Mouse (Mus musculus) thymus, adult 2 months (tissue): ENCODE measurements around the gene Phf24. TPM values are rescaled to one million over a fixed set of nuclear protein-coding genes. Genes with fewer than 3 reads are reported as not detected.

Experiments used
- DNase-seq: peaks from one replicate; pipeline ENCODE4 v3.0.0; 2021
- H3K27ac ChIP-seq: fragments of 200-500 bp; 2 replicates; pipeline ENCODE4 v1.5.1; 2012; ENCODE audit warnings: low read length, control low read depth; ENCODE audit not compliant: control insufficient read depth, insufficient read depth
- H3K27me3 ChIP-seq: fragments of 200-500 bp; 2 replicates; pipeline ENCODE4 v1.6.1; 2012; ENCODE audit warnings: mild to moderate bottlenecking, low read length, moderate library complexity, mixed read lengths; ENCODE audit not compliant: control insufficient read depth, insufficient read depth
- H3K36me3 ChIP-seq: fragments of 200-500 bp; 2 replicates; pipeline ENCODE4 v1.6.1; 2012; ENCODE audit warnings: mild to moderate bottlenecking, low read length, moderate library complexity; ENCODE audit not compliant: control insufficient read depth, insufficient read depth
- H3K4me1 ChIP-seq: fragments of 200-500 bp; replicated peaks from 2 replicates; pipeline ENCODE4 v1.6.1; 2012; ENCODE audit warnings: low read length; ENCODE audit not compliant: control insufficient read depth, insufficient read depth
- H3K4me3 ChIP-seq: fragments of 200-500 bp; 2 replicates; pipeline ENCODE4 v1.5.1; 2012; ENCODE audit warnings: mild to moderate bottlenecking, low read length, control low read depth, moderate library complexity; ENCODE audit not compliant: control insufficient read depth, insufficient read depth
- CTCF ChIP-seq: fragments of 200-500 bp; IDR thresholded peaks from 2 replicates; pipeline ENCODE4 v1.5.1; 2012; ENCODE audit warnings: mild to moderate bottlenecking, control low read depth, low read length, moderate library complexity, borderline replicate concordance; ENCODE audit not compliant: control insufficient read depth, poor library complexity, insufficient read depth; ENCODE audit errors: extremely low read depth
- POLR2A ChIP-seq: fragments of 200-500 bp; IDR thresholded peaks from 2 replicates; pipeline ENCODE4 v1.6.1; 2012; ENCODE audit warnings: mild to moderate bottlenecking, low read length, control low read depth, moderate library complexity; ENCODE audit not compliant: control insufficient read depth, poor library complexity, insufficient read depth; ENCODE audit errors: extremely low read depth
- WGBS: fragments of 180-500 bp; shearing (Covaris S2); methylation state at CpG from one replicate; pipeline ENCODE4 v1.1.7; 2018; 5-methylcytosine and 5-hydroxymethylcytosine counted together
- polyA plus RNA-seq: library from polyadenylated mRNA; depleted of rRNA; stranded (reverse); fragments of >200 nt; gene quantifications from 2 replicates; pipeline ENCODE4 v1.2.3, GENCODE M21; 2012

The Phf24 gene
- polyA plus RNA-seq, 1 experiment: 2.3 TPM

DNA sequence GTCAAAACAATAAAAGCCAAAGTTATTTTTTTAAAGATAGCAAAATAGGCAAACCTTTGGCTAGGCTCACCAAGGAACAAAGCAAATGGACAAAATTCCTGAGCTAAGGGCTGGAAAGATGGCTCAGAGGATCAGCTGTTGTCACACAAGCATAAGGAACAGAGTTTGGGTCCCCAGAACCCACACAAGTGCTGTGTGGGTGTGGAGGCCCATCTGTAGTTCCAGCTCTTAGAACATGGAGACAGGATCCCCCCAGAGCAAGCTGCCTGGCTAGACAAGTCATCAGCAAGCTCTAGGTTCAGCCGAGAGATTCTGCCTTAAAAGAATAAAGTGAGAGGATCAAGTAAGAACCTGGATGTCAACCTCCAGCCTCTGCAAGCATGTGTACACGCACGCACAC lies 11.9 kb upstream of the Phf24 start:
- no peak for TF ChIP-seq POLR2A
- TF ChIP-seq CTCF: no peak
- WGBS: 94% methylated on average over 3 of the region's 3 CpGs
- no peak overlapping the region for H3K4me3 ChIP-seq
- no peaks in the 10 kb centered on the region for H3K27me3 ChIP-seq
- H3K36me3 ChIP-seq: no peaks in the 10 kb centered on the region
- DNase-seq: no peak
- no peaks in the 10 kb centered on the region for H3K4me1 ChIP-seq
- no peak overlapping the region for H3K27ac ChIP-seq

DNA sequence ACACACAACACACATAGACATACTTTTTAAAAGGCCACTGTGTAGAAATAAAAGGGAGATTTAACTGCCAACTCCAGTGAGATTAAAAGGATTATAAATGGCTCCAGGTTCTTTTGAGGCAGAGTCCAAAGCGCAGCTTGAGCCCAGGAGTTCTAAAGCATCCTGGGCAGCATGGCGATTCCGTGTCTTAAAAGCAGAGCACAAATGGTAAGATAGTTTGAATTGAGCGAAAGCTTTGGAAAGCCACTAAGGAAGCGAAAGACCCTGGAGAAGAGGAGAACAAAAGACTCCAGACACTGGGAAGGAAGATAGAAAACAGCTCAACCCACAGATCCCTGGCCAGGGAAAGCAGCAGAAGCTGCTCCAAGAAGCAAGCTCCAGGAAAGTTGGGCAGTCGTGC lies 11.5 kb upstream of the Phf24 start:
- Histone ChIP-seq H3K27ac (no peak overlapping the region), H3K4me3 (no peak overlapping the region), H3K4me1 (no peaks in the 10 kb centered on the region), H3K36me3 (no peaks in the 10 kb centered on the region), H3K27me3 (no peaks in the 10 kb centered on the region)
- WGBS: 97% methylated on average over 6 of the region's 6 CpGs
- no peak for DNase-seq
- TF ChIP-seq CTCF: no peak
- no peak for TF ChIP-seq POLR2A

GRCm38 (mm10) chr4:42913391-42913790 lies 3.1 kb upstream of the Phf24 start:
- H3K36me3 ChIP-seq: no peaks in the 10 kb centered on the region
- H3K4me1 ChIP-seq: peaks cover 7% of the 10 kb centered on the region
- H3K27ac ChIP-seq: no peak overlapping the region
- TF ChIP-seq POLR2A: no peak
- TF ChIP-seq CTCF: no peak
- WGBS: 55% methylated on average over 10 of the region's 10 CpGs
- no peak overlapping the region for H3K4me3 ChIP-seq
- peaks cover 4% of the 10 kb centered on the region; the same call in 1 of the 2 replicates for H3K27me3 ChIP-seq
- DNase-seq: no peak

GRCm38 (mm10) chr4:42915311-42915710 lies 1.1 kb upstream of the Phf24 start:
- H3K4me3 ChIP-seq: no peak overlapping the region
- no peak for TF ChIP-seq CTCF
- no peak overlapping the region for H3K27ac ChIP-seq
- 86% methylated on average over 12 of the region's 12 CpGs for WGBS
- no peaks in the 10 kb centered on the region for H3K36me3 ChIP-seq
- no peak for DNase-seq
- peaks cover 4% of the 10 kb centered on the region; the same call in 1 of the 2 replicates for H3K27me3 ChIP-seq
- H3K4me1 ChIP-seq: peaks cover 7% of the 10 kb centered on the region

DNA sequence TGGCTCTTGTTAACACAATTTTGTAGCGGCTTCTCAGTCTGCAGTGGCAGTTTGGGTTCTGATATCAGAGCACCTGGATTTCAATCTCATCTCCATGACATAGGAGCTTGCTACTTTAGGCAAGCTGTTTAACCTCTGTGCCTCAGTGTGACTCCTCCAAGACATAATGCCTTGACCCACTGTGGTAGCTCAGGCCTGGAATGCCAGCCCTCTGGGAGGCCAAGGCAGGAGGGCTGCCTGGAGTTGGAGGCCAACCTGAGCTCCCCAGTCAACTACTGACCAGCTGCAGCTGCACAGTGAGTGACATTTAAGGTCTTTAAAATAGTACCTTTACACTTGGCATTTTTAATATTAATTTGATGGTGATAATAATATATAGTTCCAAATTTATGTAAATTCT lies 494 bp upstream of the Phf24 start:
- TF ChIP-seq POLR2A (no peak), CTCF (no peak)

DNA sequence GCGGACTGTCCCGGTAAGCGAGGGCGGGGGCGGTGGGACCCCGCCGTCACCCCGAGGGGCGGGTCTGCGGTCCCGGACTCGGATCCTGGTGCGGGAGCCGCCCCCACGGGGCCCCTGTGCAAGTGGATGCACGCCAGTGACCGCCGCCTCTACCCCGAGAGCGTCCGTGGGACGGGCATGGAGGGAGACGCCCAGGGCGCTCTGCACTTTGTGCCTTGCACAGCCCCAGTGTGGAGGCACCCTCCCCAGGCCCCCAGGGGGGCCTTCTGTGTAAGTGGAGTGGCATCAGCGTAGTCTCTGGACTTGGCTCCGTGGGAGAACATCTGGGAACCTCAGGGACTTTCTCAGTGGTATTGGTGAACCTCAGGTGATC lies 928 bp downstream of the Phf24 start:
- H3K36me3 ChIP-seq: no peaks in the 10 kb centered on the region
- 5% methylated on average over 26 of the region's 26 CpGs for WGBS
- TF ChIP-seq CTCF (no peak), POLR2A (no peak)
- peaks cover 4% of the 10 kb centered on the region; the same call in 1 of the 2 replicates for H3K27me3 ChIP-seq
- DNase-seq: no peak
- H3K4me3 ChIP-seq: peak overlapping the region; percentile 25; the same call in 1 of the 2 replicates
- no peak overlapping the region for H3K27ac ChIP-seq
- peaks cover 7% of the 10 kb centered on the region for H3K4me1 ChIP-seq

More for the DNA sequence above, 494 bp upstream of the Phf24 start:
- Histone ChIP-seq H3K4me1 (peaks cover 7% of the 10 kb centered on the region), H3K27me3 (peaks cover 4% of the 10 kb centered on the region; the same call in 1 of the 2 replicates), H3K4me3 (no peak overlapping the region), H3K27ac (no peak overlapping the region), H3K36me3 (no peaks in the 10 kb centered on the region)
- WGBS: 88% methylated on average over 1 of the region's 1 CpGs
- no peak for DNase-seq

DNA sequence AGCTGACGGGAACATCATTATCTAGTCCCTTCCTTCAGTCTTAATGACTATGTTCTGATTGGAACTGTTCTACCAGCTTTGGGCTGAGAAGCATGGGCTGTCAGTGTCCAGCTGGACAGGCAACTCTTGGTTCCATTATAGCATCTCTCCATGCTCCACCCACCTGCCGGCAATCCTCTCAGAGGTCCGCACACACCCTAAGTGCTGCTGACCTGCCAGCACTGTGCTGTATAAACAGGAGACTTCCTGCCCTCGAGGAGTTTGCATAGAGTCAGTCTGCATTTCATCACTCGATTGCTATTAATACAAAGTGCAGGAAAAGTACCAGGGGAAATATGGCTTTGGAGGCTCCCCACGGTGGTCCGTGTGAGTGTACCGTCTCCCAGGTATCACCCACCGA lies 4.3 kb downstream of the Phf24 start:
- H3K27me3 ChIP-seq: peaks cover 4% of the 10 kb centered on the region; the same call in 1 of the 2 replicates

More for the DNA sequence above, 4.3 kb downstream of the Phf24 start:
- Histone ChIP-seq H3K4me1 (peaks cover 7% of the 10 kb centered on the region), H3K4me3 (no peak overlapping the region), H3K36me3 (no peaks in the 10 kb centered on the region), H3K27ac (no peak overlapping the region)
- 77% methylated on average over 9 of the region's 9 CpGs for WGBS
- no peak for DNase-seq
- no peak for TF ChIP-seq CTCF
- no peak for TF ChIP-seq POLR2A
